Mouse (Mus musculus) CD8-positive naive resting alpha-beta T cell, adult 2 months (primary cell): ENCODE data around the gene AC170998.1.

Experiments used
- DNase-seq, 2 experiments: peaks; one replicate each; pipeline ENCODE4 v3.0.0; 2022; ENCODE audit warnings: low read depth in 2 of 2, low spot score in 2 of 2

The AC170998.1 gene

GRCm38 (mm10) chr17:28725783-28726182 lies at the start of gene AC170998.1:
AC170998.1 (plus strand) TSS chr17:28726083.
- DNase-seq, result no peak

DNA sequence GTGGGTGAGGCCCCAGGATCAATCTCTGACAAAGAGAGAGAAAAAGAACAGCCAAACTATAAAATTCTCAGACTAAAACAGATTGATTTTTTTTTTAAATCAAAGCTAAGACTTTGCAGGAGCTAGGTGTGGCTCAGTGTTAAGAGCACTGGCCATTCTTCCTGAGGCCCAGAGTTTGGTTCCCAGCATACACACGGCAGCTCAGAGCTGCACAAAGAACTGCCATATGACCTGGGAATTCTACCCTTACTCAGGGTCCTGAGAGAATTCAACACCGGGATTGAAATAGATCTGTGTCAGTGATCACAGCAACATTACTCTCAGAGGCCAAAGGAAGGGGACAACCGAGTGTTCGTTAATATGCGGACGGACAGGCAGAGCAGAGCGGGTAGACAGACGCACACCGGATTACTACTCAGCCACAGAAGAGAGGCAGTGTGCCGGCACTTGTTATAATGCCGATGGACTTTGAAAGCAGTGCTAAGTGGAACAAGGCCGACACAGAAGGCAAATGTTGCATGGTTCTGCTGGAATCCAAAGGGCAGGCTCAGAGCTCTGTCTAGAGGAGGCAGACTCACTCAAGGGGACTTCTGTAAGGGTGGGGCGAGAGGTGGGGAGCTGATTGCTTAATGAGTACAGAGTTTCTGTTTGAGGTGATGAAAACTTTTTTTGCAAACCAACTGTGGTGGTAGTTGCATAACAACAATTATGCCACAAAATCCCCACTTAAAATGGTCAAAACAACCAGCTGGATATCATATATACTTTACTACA lies 43.4 kb upstream of the AC170998.1 start:
- DNase-seq, result no peak

DNA sequence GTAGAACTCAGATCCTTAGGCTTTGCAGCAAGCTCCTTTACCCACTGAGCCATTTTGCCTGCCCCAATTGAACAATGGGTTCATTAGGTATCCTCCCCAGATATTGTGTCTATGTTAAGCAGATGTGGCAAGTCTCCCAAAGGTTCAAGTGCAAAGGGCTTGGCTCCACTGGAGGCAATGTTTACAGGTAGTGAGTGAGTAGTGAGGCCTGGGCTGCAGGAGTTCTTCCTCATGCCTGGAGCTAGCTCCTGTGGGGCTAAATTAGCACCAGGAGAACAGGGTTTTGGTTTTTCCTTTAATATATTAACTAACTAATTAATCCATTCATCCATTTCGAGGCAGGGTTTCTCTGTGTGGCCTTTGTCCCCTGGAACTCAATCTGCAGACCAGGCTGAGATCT lies 42.3 kb upstream of the AC170998.1 start:
- no peak for DNase-seq

DNA sequence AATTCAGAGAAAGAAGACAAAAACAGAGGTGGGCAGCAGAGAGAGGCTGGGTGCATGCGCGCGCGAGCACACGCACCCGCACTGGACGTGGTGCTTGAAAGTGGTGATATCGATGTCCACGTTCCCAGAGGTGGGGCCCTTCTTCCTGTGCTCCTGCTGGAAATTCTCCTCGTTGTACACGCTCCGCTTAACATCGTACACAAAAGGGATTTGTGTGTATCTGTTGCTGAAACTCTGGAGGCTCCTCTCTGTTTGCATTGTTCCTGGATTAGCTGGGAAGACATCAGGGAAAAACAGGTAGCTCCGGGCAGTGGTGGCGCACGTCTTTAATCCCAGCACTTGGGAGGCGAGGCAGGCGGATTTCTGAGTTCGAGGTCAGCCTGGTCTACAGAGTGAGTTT lies 41.3 kb upstream of the AC170998.1 start:
- no peak for DNase-seq

GRCm38 (mm10) chr17:28687354-28687753 lies 38.5 kb upstream of the AC170998.1 start:
- DNase-seq, result no peak

- DNase-seq, result no peak
Observed at GRCm38 (mm10) chr17:28689586-28690283, 36.1 kb upstream of the AC170998.1 start, which contains the start of gene Slc26a8. Slc26a8 (minus strand) TSS chr17:28690233.

DNA sequence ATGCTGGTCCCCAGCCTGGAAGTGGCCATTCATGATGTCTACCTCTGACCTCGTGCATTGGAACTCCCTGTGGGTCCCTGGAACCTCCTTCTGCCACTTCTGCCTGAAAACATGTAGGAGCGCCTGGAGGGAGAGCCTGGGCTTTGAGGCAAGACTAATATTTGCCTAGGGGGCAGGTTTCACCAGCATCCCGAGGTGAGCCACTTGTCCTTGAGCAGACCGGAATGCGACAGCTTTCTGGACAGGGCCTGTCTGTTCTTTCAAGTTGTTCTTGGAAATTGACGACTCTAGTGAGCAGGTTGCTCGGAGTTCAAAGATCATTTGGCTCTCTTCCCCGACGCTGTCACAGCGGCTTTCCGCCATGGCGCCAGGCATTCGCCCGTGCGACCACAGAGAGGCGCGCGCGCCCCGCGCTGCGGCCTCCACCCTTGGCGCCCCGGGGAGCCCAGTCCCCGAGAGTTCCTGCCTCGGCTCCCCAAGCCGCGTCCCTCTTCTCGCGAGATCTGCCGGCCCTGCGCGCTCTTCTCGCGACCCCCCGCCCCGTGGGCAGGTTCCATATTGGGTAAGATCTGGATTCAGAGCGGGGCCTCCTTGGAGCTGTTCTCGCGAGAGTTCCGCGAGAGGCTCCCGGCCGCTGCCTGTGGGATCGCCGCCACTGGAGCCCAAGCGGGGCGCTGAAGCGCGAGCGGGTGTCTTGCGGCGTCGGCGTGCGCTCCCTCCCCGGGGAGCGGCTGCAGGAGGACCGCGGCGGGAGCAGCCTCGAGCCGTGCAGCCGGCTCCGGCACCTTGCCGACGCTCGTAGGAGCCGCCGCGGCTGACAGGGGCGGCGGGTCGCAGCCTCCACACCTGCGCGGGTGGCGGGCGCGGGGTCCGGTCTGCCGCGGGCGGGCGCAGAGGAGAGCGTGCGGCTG lies 34.9 kb upstream of the AC170998.1 start, which contains the start of gene Mapk14:
TSS of gene Mapk14 (plus strand) at position 554 of the 911 bp plus-strand sequence.
- peak; percentile 100 for DNase-seq

GRCm38 (mm10) chr17:28691687-28692340 lies 34.1 kb upstream of the AC170998.1 start:
- peak; percentile 12 to 16 for DNase-seq

DNA sequence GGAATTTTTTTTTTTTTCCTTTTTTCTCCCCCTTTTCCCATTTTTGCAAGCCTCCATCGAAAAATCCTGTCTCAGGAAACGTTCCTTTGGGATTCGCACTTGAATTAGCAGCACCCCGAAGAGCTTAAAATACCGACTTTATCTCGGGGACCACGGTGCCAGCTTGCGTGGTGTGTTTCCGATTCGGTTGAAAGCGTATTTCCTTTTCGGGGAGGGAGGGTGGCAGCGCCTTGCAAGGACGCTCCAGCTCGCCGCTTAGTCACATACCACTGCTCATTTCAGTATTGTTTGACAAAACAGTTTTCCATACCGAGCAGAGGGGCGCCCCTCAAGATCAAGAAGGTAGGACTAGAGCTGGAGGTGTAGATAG lies 33.6 kb upstream of the AC170998.1 start:
- peak; percentile 47 to 52 for DNase-seq

DNA sequence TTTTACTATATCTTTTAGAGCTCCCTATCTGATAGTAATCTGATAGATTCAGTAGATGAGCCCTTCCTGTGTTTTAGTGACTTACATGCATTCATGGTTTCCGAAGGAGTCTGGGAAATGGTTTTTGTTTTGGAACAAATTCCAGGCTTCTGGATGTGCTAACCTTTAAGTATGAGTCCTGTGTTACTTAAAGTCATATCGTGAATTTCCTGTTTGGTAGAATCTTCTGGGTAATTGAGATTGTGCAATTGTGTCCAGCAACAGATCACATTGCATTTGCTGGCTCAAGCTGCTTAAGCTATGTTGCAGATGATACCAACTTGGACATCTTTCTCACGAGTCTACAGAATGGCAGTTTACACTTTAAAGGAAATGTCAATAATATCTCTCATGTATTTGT lies 32.8 kb upstream of the AC170998.1 start:
- DNase-seq, result no peak

- no peak for DNase-seq
Observed at GRCm38 (mm10) chr17:28694078-28694477, 31.8 kb upstream of the AC170998.1 start.

DNA sequence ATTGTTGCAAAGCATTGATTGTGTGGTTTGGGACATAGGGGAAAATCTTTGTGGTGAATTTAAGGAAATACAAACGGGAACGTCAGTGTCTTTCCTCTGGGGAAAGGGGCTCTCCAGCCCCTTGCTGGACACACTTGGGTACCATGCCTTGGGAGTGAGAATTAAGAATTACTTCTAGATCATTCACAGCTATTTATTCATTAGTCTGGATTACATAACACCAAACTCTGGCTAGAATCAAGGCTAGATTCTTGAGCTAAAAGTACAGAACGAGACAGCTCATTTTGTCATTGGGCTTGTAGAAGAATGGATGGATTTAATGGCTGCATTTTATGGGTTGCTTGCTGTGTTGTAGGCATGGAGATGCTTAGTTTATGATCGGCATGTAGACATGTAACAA lies 31.1 kb upstream of the AC170998.1 start:
- DNase-seq, result no peak

GRCm38 (mm10) chr17:28696641-28697040 lies 29.2 kb upstream of the AC170998.1 start:
- no peak for DNase-seq

DNA sequence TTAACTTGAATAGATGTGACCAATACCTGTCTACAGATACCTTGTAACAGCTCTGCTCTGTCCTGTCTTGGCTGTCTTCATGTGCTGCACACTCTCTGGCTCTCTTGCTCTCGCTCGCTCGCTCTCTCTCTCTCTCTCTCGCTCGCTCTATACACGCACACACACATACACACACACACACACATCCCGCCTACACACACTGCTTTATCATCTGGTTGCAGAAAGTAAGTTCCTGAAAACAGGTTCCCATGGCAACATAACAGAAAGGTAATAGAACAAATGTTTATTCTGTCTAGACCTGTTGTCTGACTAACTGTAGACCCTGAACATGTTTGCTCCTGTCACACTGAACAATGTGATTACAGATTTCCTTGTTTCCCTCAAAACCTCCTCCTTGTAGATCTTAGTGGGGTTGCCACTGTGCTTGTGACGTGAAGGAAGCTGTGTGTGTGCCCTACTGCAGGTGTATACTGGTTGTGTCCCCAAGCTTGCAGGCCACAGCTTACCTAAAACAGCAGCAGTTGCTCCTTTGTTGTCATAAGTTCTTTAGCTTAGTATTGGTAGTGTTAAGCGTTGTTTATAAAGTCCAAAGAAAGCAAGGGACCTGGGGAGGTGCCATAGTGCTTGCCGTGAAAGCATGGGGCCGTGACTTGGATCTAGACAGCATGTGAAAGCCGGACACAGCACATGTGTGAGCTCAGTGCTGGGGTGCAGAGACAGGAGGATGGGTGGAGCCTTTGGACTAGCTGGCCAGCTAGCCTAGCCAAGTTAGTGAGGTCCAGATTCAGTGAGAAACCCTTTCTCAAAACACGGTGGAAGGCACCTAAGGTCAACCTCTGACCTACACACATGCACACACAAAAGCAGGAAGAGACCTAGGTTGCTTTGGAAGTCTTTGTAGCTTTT lies 28.3 kb upstream of the AC170998.1 start:
- DNase-seq, result peak; percentile 36 to 46

GRCm38 (mm10) chr17:28698245-28698644 lies 27.6 kb upstream of the AC170998.1 start:
- DNase-seq, result no peak

- no peak for DNase-seq
Observed at GRCm38 (mm10) chr17:28698672-28699071, 27.2 kb upstream of the AC170998.1 start.

DNA sequence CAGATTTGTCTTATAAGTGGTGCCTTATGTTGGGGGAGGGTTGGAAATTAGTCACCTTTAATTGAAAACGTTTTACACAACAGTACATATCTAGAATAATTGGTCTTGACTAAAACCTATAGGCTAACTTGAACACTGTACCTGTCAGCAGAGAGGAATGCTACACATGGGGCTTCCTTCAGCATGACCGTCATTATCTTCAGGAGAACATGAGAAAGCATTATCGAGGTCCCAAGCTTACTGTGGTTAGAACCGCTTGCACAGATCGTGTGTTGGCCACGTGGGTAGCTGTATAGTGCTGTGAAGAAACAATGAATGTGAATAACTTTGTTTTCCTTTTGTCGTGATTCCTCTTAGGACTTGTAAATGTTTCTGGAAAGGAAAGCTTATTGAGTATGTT lies 26.1 kb upstream of the AC170998.1 start:
- no peak for DNase-seq

DNA sequence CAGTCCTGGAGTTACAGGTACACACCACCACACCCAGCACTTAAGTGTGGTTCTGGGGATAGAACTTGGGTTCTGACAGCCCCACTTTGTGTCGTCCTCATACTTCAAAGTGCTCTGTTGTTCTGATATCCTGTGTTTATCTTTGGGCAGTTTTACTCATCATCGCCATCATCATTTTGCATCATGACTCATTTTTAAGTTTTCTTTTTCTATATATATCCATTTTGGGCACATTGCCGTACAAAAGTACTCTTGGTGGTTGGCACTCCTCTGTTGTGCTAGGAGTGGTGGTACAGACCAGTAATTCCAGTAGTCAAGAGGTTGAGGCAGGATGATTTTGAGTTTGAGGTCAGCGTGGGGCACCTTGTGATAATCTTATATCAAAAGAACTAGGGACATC lies 24.7 kb upstream of the AC170998.1 start:
- DNase-seq, result no peak

DNA sequence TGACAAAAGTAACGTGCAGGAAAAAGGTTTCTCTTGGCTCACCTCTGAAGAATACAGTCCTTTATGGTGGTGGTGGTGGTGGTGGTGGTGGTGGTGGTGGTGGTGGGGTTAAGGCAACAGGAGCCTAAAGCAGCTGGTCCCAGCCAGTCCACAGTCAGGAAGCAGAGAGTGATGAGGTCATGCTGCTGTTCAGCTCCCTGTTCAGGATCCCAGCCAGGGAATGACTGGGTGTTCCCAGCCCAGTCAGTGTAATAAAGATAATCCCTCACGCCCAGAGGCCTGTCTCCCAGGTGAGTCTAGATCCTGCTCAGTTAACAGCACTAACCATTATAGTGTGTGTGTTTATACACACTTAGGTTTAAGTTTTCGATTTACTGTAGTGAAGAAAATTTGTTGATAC lies 24.1 kb upstream of the AC170998.1 start:
- DNase-seq, result no peak

GRCm38 (mm10) chr17:28702646-28703045 lies 23.2 kb upstream of the AC170998.1 start:
- DNase-seq, result no peak
